Mouse (Mus musculus) frontal cortex, postnatal 10 days (tissue): ENCODE data around the gene Wnt7a.

Experiments
- DNase-seq, 2 experiments: peaks; one replicate each; pipeline ENCODE4 v3.0.0; 2022; ENCODE audit warnings: low spot score in 2 of 2, mixed read lengths in 1 of 2

Wnt7a gene

DNA sequence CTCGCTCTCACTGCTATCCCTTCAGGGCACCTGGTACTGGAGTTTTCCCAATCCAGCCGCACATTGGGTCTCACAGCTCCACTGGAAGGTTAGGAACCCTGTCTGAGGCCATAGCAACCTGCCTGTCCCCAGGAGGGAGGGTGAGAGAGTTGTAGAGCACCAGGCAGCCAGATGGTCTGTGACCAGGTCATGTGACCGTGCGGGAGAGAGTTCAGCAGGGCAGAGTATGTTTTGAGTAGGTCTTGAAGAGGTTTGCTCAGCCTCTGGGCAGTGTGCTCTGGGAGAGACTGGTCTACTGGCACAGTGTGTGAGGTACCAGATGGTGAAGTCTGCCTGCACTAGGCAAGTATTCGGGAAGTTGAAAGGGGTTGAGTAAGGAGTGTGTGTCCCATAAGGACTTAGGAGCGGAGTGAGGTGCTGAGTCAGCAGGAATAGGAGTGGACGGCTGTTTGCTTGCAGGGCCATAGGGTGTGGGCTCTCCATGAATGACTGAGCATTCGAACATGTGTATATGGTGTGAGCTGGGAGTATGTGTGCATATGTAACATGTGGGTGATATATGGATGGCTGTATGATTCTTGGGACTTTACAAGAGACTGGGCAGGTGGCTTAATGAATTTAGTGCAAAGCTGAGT lies 71.4 kb downstream of the Wnt7a start:
- no peak for DNase-seq

DNA sequence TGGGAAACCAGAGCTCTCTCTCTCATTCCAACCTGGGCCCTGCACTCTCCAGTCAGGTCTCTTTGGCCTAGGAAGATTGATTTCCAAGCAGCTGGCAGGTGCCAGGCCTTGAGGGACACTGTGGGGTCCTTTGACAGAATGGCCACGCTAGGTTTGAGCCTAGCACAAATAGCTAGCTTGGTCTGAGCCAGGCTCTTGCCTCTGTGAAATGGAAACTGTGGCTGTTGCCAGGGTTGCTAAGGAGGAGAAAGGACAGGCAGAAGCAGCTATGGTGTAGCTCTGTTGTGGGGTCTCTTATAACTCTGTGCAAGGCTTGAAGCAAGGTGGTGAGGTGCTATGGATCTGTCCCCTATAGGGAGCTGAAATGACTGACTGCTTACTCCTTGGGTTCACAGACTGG lies 75.7 kb downstream of the Wnt7a start:
- DNase-seq, result peak in 1 of 2 experiments; percentile 10

DNA sequence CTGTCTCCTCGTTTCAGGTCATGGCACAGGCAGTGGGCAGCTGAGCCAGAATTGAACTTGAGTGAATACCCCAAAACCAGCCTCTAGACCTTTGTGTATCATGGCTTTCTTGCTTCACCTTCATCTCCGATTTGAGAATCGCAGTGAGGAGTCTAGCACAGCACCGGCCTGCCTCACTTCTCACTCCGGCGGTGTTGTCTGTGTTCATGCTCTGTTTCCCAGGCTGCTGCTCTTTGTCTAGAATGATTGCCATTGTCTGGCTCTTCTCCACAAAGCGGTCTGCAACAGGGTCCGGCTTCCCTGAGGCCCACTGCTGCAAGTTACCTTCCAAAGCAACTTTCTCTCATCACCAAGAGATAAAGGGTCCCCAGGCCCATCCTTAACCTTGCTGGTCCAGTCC lies 79.3 kb downstream of the Wnt7a start:
- peak in 1 of 2 experiments; percentile 4 for DNase-seq

DNA sequence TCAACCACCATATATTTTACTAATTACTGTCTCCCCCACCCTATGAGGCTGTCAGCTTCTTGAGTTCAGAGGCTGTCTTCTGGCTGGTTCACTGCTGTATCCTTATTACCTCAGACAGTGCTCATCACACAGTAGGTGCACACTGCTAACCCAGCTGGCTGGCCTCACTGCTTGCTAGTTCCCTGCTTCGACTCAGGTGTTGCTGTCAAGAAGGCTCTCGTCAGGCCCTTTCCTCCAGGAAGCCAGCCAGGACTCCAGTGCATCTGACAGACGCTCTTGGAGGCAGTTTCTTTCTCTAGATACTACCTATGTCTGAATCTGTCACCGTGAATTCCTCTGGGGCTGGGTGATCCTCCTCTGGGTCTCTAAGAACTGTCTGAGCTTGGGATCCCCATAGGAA lies 85.6 kb downstream of the Wnt7a start:
- DNase-seq, result no peak

DNA sequence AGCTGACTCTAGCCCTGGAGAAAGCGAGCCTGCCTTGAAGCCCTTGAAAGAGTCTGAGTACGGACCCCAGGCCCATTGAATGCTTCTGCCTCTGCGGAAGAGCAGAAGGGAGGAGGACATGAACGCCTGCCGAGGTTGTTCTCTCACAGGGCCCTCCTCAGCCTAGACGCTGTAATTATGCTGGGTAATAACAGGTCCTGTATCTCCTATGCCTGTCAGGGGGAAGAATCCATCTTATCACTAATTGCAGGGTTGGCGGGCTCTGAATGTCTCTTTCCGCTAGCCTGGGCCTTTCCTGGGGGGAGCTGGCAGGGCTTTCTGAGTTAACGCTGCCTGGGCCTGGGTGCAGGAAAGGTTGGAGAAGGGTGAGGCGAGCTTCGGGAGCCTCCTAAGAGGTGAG lies 86.4 kb downstream of the Wnt7a start:
- no peak for DNase-seq

DNA sequence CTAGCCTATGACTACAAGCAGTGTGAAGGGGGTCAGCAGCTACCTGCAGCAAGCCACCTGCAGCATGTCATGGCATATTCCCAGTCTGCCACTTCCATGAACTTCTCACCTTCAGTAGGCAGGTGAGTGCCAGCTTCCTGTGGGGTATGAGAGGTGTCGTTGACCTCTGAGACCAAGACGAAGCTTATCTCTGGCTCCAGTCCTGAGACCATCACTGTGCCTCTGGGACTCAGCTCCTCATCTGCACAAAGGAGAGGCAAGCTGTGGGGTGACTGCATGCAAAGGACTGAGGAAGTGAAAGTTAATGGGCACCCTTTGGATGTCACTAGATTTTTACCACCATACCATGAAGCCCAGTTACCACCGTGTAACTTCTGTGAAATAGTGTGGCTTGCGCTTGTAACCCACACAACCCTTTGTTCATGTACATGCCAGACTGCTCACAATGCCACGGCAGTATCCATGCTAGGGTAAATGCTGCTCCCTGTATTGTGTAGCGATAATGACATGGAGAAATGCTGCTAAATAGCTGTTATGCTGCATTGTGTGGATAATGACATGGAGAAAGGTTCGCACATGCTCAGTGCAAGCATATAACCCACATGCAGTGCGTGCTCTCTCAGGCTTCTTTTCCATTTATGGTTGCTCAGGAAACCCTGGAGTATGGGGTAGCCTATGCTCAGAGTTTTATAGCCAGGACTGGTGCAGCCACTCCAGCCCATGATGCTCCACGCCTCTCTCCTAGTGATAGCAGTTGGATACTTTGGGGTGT lies 89.0 kb downstream of the Wnt7a start:
- no peak for DNase-seq
